Mouse (Mus musculus) hematopoietic stem cell, adult 5-6 weeks (primary cell): ENCODE results near the gene Pawr. TPM values are rescaled to one million over a fixed set of nuclear protein-coding genes. Genes with fewer than 3 reads are reported as not detected.

ENCODE experiments used
- ATAC-seq, 2 experiments: fragments of 125-278 bp in 1 of 2; replicated peaks in 1 of 2; 2 replicates each; pipeline ENCODE4 v1.8.0; 2016 to 2017; ENCODE audit warnings: inconsistent platforms in 2 of 2, mild to moderate bottlenecking in 2 of 2, moderate number of reproducible peaks in 2 of 2, low read depth in 1 of 2, moderate TSS enrichment in 1 of 2; ENCODE audit not compliant: low FRiP score in 2 of 2, poor library complexity in 2 of 2, severe bottlenecking in 2 of 2, insufficient read depth in 1 of 2, low TSS enrichment in 1 of 2
- total RNA-seq: library from RNA; stranded (forward); fragments of 172-1452, 232-1000 nt; gene quantifications from 2 replicates; pipeline ENCODE4 v1.2.3, GENCODE M21; 2017

Pawr gene
- total RNA-seq, 1 experiment from 2014 or later, result 1.8 TPM

GRCm38 (mm10) chr10:108372858-108373257, 40.9 kb downstream of the Pawr start:
- ATAC-seq, result no peak

GRCm38 (mm10) chr10:108375796-108376195, 43.9 kb downstream of the Pawr start:
- ATAC-seq, result no peak

- ATAC-seq, result no peak
These were observed 44.4 kb downstream of the Pawr start for GRCm38 (mm10) chr10:108376366-108376765.

GRCm38 (mm10) chr10:108377369-108377768, 45.4 kb downstream of the Pawr start:
- no peak for ATAC-seq

GRCm38 (mm10) chr10:108378062-108378461, 46.1 kb downstream of the Pawr start:
- no peak for ATAC-seq

- ATAC-seq, result no peak
These were observed 46.6 kb downstream of the Pawr start for GRCm38 (mm10) chr10:108378479-108378878.

- ATAC-seq, result no peak
These were observed 48.8 kb downstream of the Pawr start for GRCm38 (mm10) chr10:108380715-108381114.

- ATAC-seq, result no peak
These were observed 52.3 kb downstream of the Pawr start for GRCm38 (mm10) chr10:108384153-108384769.

- ATAC-seq, result no peak
These were observed 53.6 kb downstream of the Pawr start for GRCm38 (mm10) chr10:108385480-108385955.

- no peak for ATAC-seq
These were observed 56.5 kb downstream of the Pawr start for GRCm38 (mm10) chr10:108388410-108388915.

- ATAC-seq, result no peak
These were observed 57.4 kb downstream of the Pawr start for GRCm38 (mm10) chr10:108389178-108389926.

- ATAC-seq, result no peak; a peak in 1 of 4 replicates
These were observed 58.0 kb downstream of the Pawr start for GRCm38 (mm10) chr10:108389927-108390287.

GRCm38 (mm10) chr10:108391370-108391902, 59.5 kb downstream of the Pawr start:
- no peak for ATAC-seq

GRCm38 (mm10) chr10:108392151-108392550, 60.2 kb downstream of the Pawr start:
- no peak for ATAC-seq

- no peak for ATAC-seq
These were observed 62.4 kb downstream of the Pawr start for GRCm38 (mm10) chr10:108394306-108394705.

GRCm38 (mm10) chr10:108395229-108395628, 63.3 kb downstream of the Pawr start:
- ATAC-seq, result no peak

GRCm38 (mm10) chr10:108395647-108396046, 63.7 kb downstream of the Pawr start:
- no peak for ATAC-seq

GRCm38 (mm10) chr10:108402751-108403150, 70.8 kb downstream of the Pawr start:
- ATAC-seq, result no peak
